Mouse (Mus musculus) lung, postnatal 0 days (tissue): Measurements from ENCODE around the gene Timm44. TPM values are rescaled to one million over a fixed set of nuclear protein-coding genes. Genes with fewer than 3 reads are reported as not detected.

Source experiments
- ATAC-seq: fragments of 200-750 bp; cut with Nextera tagmentation; 2 replicates; pipeline ENCODE4 v1.8.0; 2017; ENCODE audit warnings: moderate library complexity
- DNase-seq: peaks from one replicate; pipeline ENCODE4 v3.0.0-alpha.2; 2016; ENCODE audit warnings: low spot score
- H3K27ac ChIP-seq: fragments of 300-500 bp; sonication (generic); 2 replicates; pipeline ENCODE4 v1.5.1; 2014; ENCODE audit warnings: antibody characterized with exemption, mild to moderate bottlenecking, low read length, mixed read lengths
- H3K27me3 ChIP-seq: fragments of 300-500 bp; sonication (generic); replicated peaks from 2 replicates; pipeline ENCODE4 v1.6.1; 2014; ENCODE audit warnings: low read length, mixed read lengths; ENCODE audit not compliant: insufficient read depth
- H3K36me3 ChIP-seq: fragments of 300-500 bp; sonication (generic); 2 replicates; pipeline ENCODE4 v1.6.1; 2014; ENCODE audit warnings: low read length, mixed read lengths; ENCODE audit not compliant: insufficient read depth
- H3K4me1 ChIP-seq: fragments of 300-500 bp; sonication (generic); 2 replicates; pipeline ENCODE4 v1.6.1; 2014; ENCODE audit warnings: antibody characterized with exemption, low read depth, low read length, mixed read lengths; ENCODE audit not compliant: insufficient read depth
- H3K4me2 ChIP-seq: fragments of 300-500 bp; sonication (generic); replicated peaks from 2 replicates; pipeline ENCODE4 v1.6.1; 2014; ENCODE audit warnings: low read depth, mild to moderate bottlenecking, low read length, moderate library complexity, mixed read lengths
- H3K4me3 ChIP-seq: fragments of 300-500 bp; sonication (generic); 2 replicates; pipeline ENCODE4 v1.5.1; 2014; ENCODE audit warnings: low read depth, low read length
- H3K9ac ChIP-seq: fragments of 300-500 bp; sonication (generic); replicated peaks from 2 replicates; pipeline ENCODE4 v1.6.1; 2014; ENCODE audit warnings: low read depth, mild to moderate bottlenecking
- H3K9me3 ChIP-seq: fragments of 300-500 bp; sonication (generic); 2 replicates; pipeline ENCODE4 v1.6.1; 2016; ENCODE audit warnings: low read length, mixed read lengths
- CTCF ChIP-seq: IDR thresholded peaks from 2 replicates; pipeline ENCODE4 v1.5.1; 2016; ENCODE audit warnings: antibody characterized with exemption, mild to moderate bottlenecking
- EP300 ChIP-seq: IDR thresholded peaks from 2 replicates; pipeline ENCODE4 v1.6.1; 2016; ENCODE audit warnings: antibody characterized with exemption, mild to moderate bottlenecking, control low read depth
- WGBS: fragments of 180-500 bp; shearing (Covaris S2); extraction: QIAGEN DNeasy Blood & Tissue Kit; methylation state at CpG from one replicate; pipeline ENCODE4 v1.1.7; 2014; 5-methylcytosine and 5-hydroxymethylcytosine counted together
- polyA plus RNA-seq: library from polyadenylated mRNA; unstranded; fragments of >200 nt; fragmentation: Nextera tagmentation; extraction: Ambion mirVana; gene quantifications from 2 replicates; pipeline ENCODE4 v1.2.1, GENCODE M21; 2015

Timm44 gene
- polyA plus RNA-seq, 1 experiment from 2014 or later: 36.1 TPM

GRCm38 (mm10) chr8:4252116-4252760 lies 23.5 kb downstream of the Timm44 start:
- peak overlapping the region; percentile 85 for H3K4me3 ChIP-seq
- DNase-seq: no peak
- peaks cover 4% of the 10 kb centered on the region; the same call in 1 of the 2 replicates for H3K4me1 ChIP-seq
- H3K9ac ChIP-seq: peak overlapping the region; percentile 82
- ATAC-seq: no peak
- TF ChIP-seq EP300 (no peak), CTCF (no peak)
- peak overlapping the region; percentile 74; the same call in 1 of the 2 replicates for H3K27ac ChIP-seq
- H3K9me3 ChIP-seq: no peaks in the 10 kb centered on the region
- no peaks in the 10 kb centered on the region for H3K27me3 ChIP-seq
- 0 out of 2 replicates have a peak, but pooled peaks cover 4% of the 10 kb centered on the region for H3K36me3 ChIP-seq
- 42% methylated on average over 8 of the region's 8 CpGs for WGBS
- peak overlapping the region; percentile 86 for H3K4me2 ChIP-seq

GRCm38 (mm10) chr8:4250306-4250970 lies 25.3 kb downstream of the Timm44 start:
- Histone ChIP-seq H3K4me3 (no peak overlapping the region), H3K4me1 (peaks cover 4% of the 10 kb centered on the region; the same call in 1 of the 2 replicates), H3K36me3 (peaks cover 7% of the 10 kb centered on the region; the same call in 1 of the 2 replicates), H3K27me3 (no peaks in the 10 kb centered on the region), H3K9me3 (no peaks in the 10 kb centered on the region), H3K9ac (no peak overlapping the region), H3K27ac (no peak overlapping the region), H3K4me2 (no peak overlapping the region)
- TF ChIP-seq CTCF (peak; percentile 89), EP300 (no peak)
- peak; percentile 32 for ATAC-seq
- DNase-seq: peak; percentile 85
- WGBS: 43% methylated on average over 26 of the region's 26 CpGs

- 19% methylated on average over 29 of the region's 29 CpGs for WGBS
- Histone ChIP-seq H3K27ac (no peak overlapping the region), H3K4me1 (peaks cover 4% of the 10 kb centered on the region; the same call in 1 of the 2 replicates), H3K9ac (no peak overlapping the region), H3K9me3 (no peaks in the 10 kb centered on the region), H3K27me3 (no peaks in the 10 kb centered on the region), H3K36me3 (peaks cover 13% of the 10 kb centered on the region), H3K4me3 (no peak overlapping the region), H3K4me2 (no peak overlapping the region)
- TF ChIP-seq CTCF: no peak
- TF ChIP-seq EP300: no peak
- ATAC-seq: no peak
- no peak for DNase-seq
These were observed 26.5 kb downstream of the Timm44 start for GRCm38 (mm10) chr8:4249213-4249612.

- DNase-seq (no peak), ATAC-seq (no peak)
- H3K4me1 ChIP-seq: peaks cover 4% of the 10 kb centered on the region; the same call in 1 of the 2 replicates
- no peaks in the 10 kb centered on the region for H3K27me3 ChIP-seq
- TF ChIP-seq CTCF: no peak
- no peak for TF ChIP-seq EP300
- no peak within 1 kb of the TSS for H3K9ac ChIP-seq
- no peak within 1 kb of the TSS for H3K4me3 ChIP-seq
- 72% methylated on average over 15 of the region's 15 CpGs for WGBS
- no peak within 1 kb of the TSS for H3K4me2 ChIP-seq
- peaks cover 23% of the 10 kb centered on the region for H3K36me3 ChIP-seq
- no peaks in the 10 kb centered on the region for H3K9me3 ChIP-seq
- no peak within 1 kb of the TSS for H3K27ac ChIP-seq
These were observed 27.7 kb downstream of the Timm44 start, which contains the start of gene Tgfbr3l for GRCm38 (mm10) chr8:4247951-4248540. TSS of gene Tgfbr3l (plus strand) at chr8:4248214.

GRCm38 (mm10) chr8:4247241-4247640 lies 28.5 kb downstream of the Timm44 start:
- no peak overlapping the region for H3K27ac ChIP-seq
- peaks cover 27% of the 10 kb centered on the region for H3K36me3 ChIP-seq
- no peaks in the 10 kb centered on the region for H3K9me3 ChIP-seq
- H3K9ac ChIP-seq: no peak overlapping the region
- ATAC-seq: no peak
- 76% methylated on average over 8 of the region's 8 CpGs for WGBS
- no peak for TF ChIP-seq EP300
- TF ChIP-seq CTCF: no peak
- no peaks in the 10 kb centered on the region for H3K27me3 ChIP-seq
- no peak overlapping the region for H3K4me3 ChIP-seq
- H3K4me2 ChIP-seq: no peak overlapping the region
- no peak for DNase-seq
- no peaks in the 10 kb centered on the region for H3K4me1 ChIP-seq

GRCm38 (mm10) chr8:4245737-4246136 lies 30.0 kb downstream of the Timm44 start:
- Histone ChIP-seq H3K27ac (no peak overlapping the region), H3K4me3 (no peak overlapping the region), H3K4me2 (no peak overlapping the region), H3K36me3 (peaks cover 27% of the 10 kb centered on the region), H3K27me3 (no peaks in the 10 kb centered on the region), H3K4me1 (no peaks in the 10 kb centered on the region), H3K9ac (no peak overlapping the region), H3K9me3 (no peaks in the 10 kb centered on the region)
- ATAC-seq (no peak), DNase-seq (no peak)
- TF ChIP-seq EP300 (no peak), CTCF (no peak)
- 91% methylated on average over 13 of the region's 13 CpGs for WGBS
